Mouse (Mus musculus) lung, embryonic 14.5 days (tissue): ENCODE data around the gene Pla2r1. TPM values are rescaled to one million over a fixed set of nuclear protein-coding genes. Genes with fewer than 3 reads are reported as not detected.
A peak's percentile ranks its signal among the peaks of the same experiment; 100 is the strongest.

Experiments used
- ATAC-seq: fragments of 200-750 bp; cut with Nextera tagmentation; 2 replicates; pipeline ENCODE4 v1.8.0; 2017; ENCODE audit warnings: mild to moderate bottlenecking, moderate TSS enrichment, moderate library complexity; ENCODE audit not compliant: insufficient read depth
- DNase-seq: peaks from one replicate; pipeline ENCODE4 v3.0.0-alpha.2; 2015
- H3K27ac ChIP-seq: fragments of 300-500 bp; sonication (generic); 2 replicates; pipeline ENCODE4 v1.5.1; 2014; ENCODE audit warnings: low read depth, mild to moderate bottlenecking, moderate library complexity
- H3K27me3 ChIP-seq: fragments of 300-500 bp; sonication (generic); 2 replicates; pipeline ENCODE4 v1.6.1; 2014; ENCODE audit warnings: low read length, control low read depth; ENCODE audit not compliant: insufficient read depth
- H3K36me3 ChIP-seq: fragments of 300-500 bp; sonication (generic); 2 replicates; pipeline ENCODE4 v1.6.1; 2014; ENCODE audit warnings: control low read depth; ENCODE audit not compliant: insufficient read depth
- H3K4me1 ChIP-seq: fragments of 300-500 bp; sonication (generic); 2 replicates; pipeline ENCODE4 v1.6.1; 2014; ENCODE audit warnings: antibody characterized with exemption, control low read depth; ENCODE audit not compliant: insufficient read depth
- H3K4me2 ChIP-seq: fragments of 300-500 bp; sonication (generic); 2 replicates; pipeline ENCODE4 v1.6.1; 2014; ENCODE audit warnings: mild to moderate bottlenecking
- H3K4me3 ChIP-seq: fragments of 300-500 bp; sonication (generic); 2 replicates; pipeline ENCODE4 v1.5.1; 2014; ENCODE audit warnings: low read depth, low read length
- H3K9ac ChIP-seq: fragments of 300-500 bp; sonication (generic); 2 replicates; pipeline ENCODE4 v1.6.1; 2014
- H3K9me3 ChIP-seq: fragments of 300-500 bp; sonication (generic); 2 replicates; pipeline ENCODE4 v1.6.1; 2016; ENCODE audit warnings: low read depth, low read length, control low read depth
- CTCF ChIP-seq: IDR thresholded peaks from 2 replicates; pipeline ENCODE4 v1.5.1; 2016; ENCODE audit warnings: antibody characterized with exemption, low read depth
- WGBS: fragments of 180-500 bp; shearing (Covaris S2); extraction: QIAGEN DNeasy Blood & Tissue Kit; methylation state at CpG from one replicate; pipeline ENCODE4 v1.1.7; 2014; 5-methylcytosine and 5-hydroxymethylcytosine counted together
- polyA plus RNA-seq: library from polyadenylated mRNA; unstranded; fragments of >200 nt; fragmentation: Nextera tagmentation; extraction: Ambion mirVana; gene quantifications from 2 replicates; pipeline ENCODE4 v1.2.1, GENCODE M21; 2014

Gene Pla2r1
- polyA plus RNA-seq: 3.8 and 4.6 TPM in 2 replicates

DNA sequence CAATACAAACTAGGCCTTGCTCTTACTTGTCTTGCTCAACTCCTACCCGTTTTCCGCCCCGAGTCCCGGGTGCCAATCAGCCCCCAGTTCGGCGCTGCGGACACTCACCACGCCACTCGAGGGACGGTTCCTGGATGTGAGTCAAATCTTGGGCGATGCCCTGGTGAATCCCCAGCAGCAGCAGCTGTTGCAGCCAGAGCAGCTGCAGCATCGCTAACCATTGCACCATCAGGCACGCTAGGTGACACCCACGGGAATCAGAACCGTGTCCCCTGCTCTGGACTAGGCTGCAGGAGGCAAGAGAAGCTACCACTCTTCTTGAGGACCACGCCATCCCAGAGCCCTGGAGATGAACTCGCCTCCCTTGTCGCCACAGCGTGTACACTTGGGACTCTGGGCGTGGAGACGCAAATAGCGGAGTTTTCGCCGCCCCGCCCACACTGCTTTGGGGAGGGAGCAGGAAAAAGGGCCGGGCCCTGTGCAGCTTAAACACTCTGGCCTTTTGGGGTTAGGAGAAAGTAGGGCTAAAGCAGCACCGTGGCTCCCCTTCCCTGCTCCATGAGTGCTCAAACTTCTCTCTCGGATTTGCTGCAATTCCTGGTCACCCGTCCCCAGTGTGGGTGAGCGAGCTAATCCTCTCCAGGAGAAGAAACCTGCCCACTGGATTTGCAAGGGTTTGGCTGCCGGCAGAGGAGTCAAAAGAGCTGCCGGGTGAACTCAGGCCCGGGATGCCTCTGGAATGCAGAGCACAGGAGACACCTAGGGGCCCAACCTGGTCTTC, at the start of gene Pla2r1:
TSS of gene Pla2r1 (minus strand) at position 407 of the 781 bp plus-strand sequence.
- peak; percentile 20; the same call in 1 of the 2 replicates for TF ChIP-seq CTCF
- Histone ChIP-seq H3K27ac (no peak within 1 kb of the TSS), H3K9me3 (no peaks in the 10 kb centered on the region), H3K27me3 (no peaks in the 10 kb centered on the region), H3K9ac (peak within 1 kb of the TSS; percentile 61), H3K4me1 (peaks cover 8% of the 10 kb centered on the region; the same call in 1 of the 2 replicates), H3K4me2 (peak within 1 kb of the TSS; percentile 95), H3K4me3 (peak within 1 kb of the TSS; percentile 42), H3K36me3 (no peaks in the 10 kb centered on the region)
- peak; percentile 89 for ATAC-seq
- DNase-seq: peak; percentile 86
- 3% methylated on average over 33 of the region's 33 CpGs for WGBS

DNA sequence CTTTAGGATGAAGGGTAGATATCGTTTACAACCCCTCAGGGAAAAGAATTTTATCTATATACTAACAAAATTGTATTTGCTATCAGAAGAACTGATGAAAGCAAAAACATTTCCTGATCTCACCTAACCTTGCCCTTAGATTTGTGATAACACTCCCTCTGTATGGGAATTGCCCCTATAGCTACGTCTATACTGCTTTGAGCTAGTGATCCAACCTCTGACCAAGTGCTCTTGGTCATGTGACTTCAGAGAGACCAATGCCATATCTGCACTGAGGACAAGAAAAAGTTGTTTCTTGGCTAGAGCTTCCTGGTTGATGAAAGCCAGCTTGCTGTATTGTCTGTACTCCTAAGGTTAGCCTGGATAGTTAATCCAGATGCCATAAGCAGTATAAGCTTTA, 48.2 kb upstream of the Pla2r1 start:
- no peaks in the 10 kb centered on the region for H3K9me3 ChIP-seq
- TF ChIP-seq CTCF: no peak
- no peaks in the 10 kb centered on the region for H3K36me3 ChIP-seq
- no peak for ATAC-seq
- 75% methylated on average over 2 of the region's 2 CpGs for WGBS
- no peak overlapping the region for H3K4me3 ChIP-seq
- H3K4me1 ChIP-seq: no peaks in the 10 kb centered on the region
- H3K4me2 ChIP-seq: no peak overlapping the region
- H3K27ac ChIP-seq: no peak overlapping the region
- H3K27me3 ChIP-seq: no peaks in the 10 kb centered on the region
- H3K9ac ChIP-seq: no peak overlapping the region
- DNase-seq: no peak

DNA sequence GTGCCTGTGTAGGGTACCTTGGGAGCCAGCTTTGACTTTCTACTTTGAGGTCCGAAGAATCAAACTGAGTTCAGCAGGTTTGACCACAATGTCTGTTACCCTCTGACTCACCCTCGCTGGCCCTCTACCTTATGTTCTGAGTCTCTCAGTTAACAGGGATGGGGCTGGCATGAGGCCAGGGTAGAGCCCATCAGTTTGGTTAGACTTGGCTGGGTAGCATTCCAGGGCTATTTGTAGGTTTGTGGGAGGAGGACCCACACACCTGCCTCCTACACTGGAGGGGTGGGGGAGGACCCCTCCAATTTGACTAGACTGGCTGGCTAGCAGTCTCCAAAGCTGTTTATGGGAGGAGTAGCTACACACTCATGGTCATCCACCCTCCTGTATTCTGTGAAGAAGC, 47.8 kb upstream of the Pla2r1 start:
- Histone ChIP-seq H3K9me3 (no peaks in the 10 kb centered on the region), H3K9ac (no peak overlapping the region), H3K27me3 (no peaks in the 10 kb centered on the region), H3K4me3 (no peak overlapping the region), H3K36me3 (no peaks in the 10 kb centered on the region), H3K27ac (no peak overlapping the region), H3K4me2 (no peak overlapping the region), H3K4me1 (no peaks in the 10 kb centered on the region)
- WGBS: 79% methylated on average over 2 of the region's 2 CpGs
- TF ChIP-seq CTCF: no peak
- no peak for ATAC-seq
- DNase-seq: no peak

- no peak overlapping the region for H3K27ac ChIP-seq
Measured at GRCm38 (mm10) chr2:60583416-60583815, 30.3 kb upstream of the Pla2r1 start.

GRCm38 (mm10) chr2:60554561-60554960, 1.5 kb upstream of the Pla2r1 start:
- Histone ChIP-seq H3K9me3 (no peaks in the 10 kb centered on the region), H3K27me3 (no peaks in the 10 kb centered on the region), H3K4me2 (no peak overlapping the region), H3K4me3 (no peak overlapping the region), H3K27ac (no peak overlapping the region), H3K4me1 (peaks cover 8% of the 10 kb centered on the region; the same call in 1 of the 2 replicates), H3K9ac (no peak overlapping the region), H3K36me3 (no peaks in the 10 kb centered on the region)
- ATAC-seq: no peak
- no peak for TF ChIP-seq CTCF
- DNase-seq: no peak
- whole genome bisulfite sequencing: 64% methylated on average over 4 of the region's 4 CpGs

More at GRCm38 (mm10) chr2:60583416-60583815, 30.3 kb upstream of the Pla2r1 start:
- no peaks in the 10 kb centered on the region for H3K4me1 ChIP-seq
- DNase-seq (no peak), ATAC-seq (no peak)
- H3K36me3 ChIP-seq: no peaks in the 10 kb centered on the region
- H3K9ac ChIP-seq: no peak overlapping the region
- no peak overlapping the region for H3K4me3 ChIP-seq
- TF ChIP-seq CTCF: no peak
- H3K27me3 ChIP-seq: no peaks in the 10 kb centered on the region
- H3K4me2 ChIP-seq: no peak overlapping the region
- 79% methylated on average over 4 of the region's 4 CpGs for WGBS
- no peaks in the 10 kb centered on the region for H3K9me3 ChIP-seq

DNA sequence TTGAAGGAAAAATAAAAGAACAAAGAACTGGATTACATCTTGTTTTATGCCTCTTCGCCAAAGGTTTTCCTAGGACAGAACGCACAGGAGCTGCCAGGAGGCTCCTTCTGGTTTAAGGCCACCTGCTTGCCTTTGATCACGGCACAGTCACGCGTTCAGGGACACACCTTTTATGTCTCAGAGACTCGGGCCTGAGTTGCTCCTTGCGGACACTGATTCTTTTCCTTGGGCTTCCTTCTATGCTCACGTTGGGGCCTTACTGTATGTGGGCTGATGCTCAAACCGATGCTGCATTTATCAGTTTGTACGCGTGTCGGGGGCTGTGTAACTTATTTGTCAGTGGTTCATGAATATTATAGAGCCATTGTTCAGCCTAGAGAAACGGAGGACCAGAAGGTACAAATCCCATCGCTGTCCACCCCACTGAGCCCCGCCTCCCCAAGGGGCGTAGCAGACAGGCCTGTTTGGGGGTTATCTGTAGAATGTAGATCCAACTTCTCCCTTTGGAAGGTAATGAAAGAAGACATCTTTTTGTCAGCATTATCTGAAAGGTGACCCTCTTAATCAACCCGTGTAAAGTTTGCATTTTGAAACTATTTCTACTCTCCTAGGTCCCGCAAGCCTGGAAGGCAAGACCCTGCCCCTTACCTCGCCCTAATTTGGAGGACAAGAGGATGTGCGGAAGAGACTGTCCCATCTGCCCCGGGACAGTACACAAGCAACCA, 769 bp downstream of the Pla2r1 start:
- no peaks in the 10 kb centered on the region for H3K36me3 ChIP-seq
- no peak overlapping the region for H3K27ac ChIP-seq
- H3K4me3 ChIP-seq: peak overlapping the region; percentile 42
- H3K4me2 ChIP-seq: peak overlapping the region; percentile 95
- 31% methylated on average over 21 of the region's 21 CpGs for WGBS
- no peak for TF ChIP-seq CTCF
- no peaks in the 10 kb centered on the region for H3K27me3 ChIP-seq
- ATAC-seq (peak; percentile 26; the same call in 1 of the 2 replicates), DNase-seq (peak; percentile 27)
- peaks cover 8% of the 10 kb centered on the region; the same call in 1 of the 2 replicates for H3K4me1 ChIP-seq
- H3K9me3 ChIP-seq: no peaks in the 10 kb centered on the region
- peak overlapping the region; percentile 61 for H3K9ac ChIP-seq

- Histone ChIP-seq H3K4me3 (no peak overlapping the region), H3K4me1 (peaks cover 8% of the 10 kb centered on the region; the same call in 1 of the 2 replicates), H3K4me2 (no peak overlapping the region; the same call in 1 of the 2 replicates), H3K9ac (no peak overlapping the region), H3K27me3 (no peaks in the 10 kb centered on the region), H3K27ac (no peak overlapping the region), H3K9me3 (no peaks in the 10 kb centered on the region), H3K36me3 (no peaks in the 10 kb centered on the region)
- ATAC-seq: no peak
- no peak for TF ChIP-seq CTCF
- 43% methylated on average over 2 of the region's 2 CpGs for WGBS
- no peak for DNase-seq
Measured at GRCm38 (mm10) chr2:60551673-60552072, 1.4 kb downstream of the Pla2r1 start.
